Mouse (Mus musculus) ES-E14 (cell line): ENCODE data around the gene Ric8b. TPM values are rescaled to one million over a fixed set of nuclear protein-coding genes. Genes with fewer than 3 reads are reported as not detected.

Source experiments
- DNase-seq: peaks from one replicate; pipeline ENCODE4 v3.0.0-alpha.2; 2013; ENCODE audit warnings: low read depth, low spot score
- H3K27ac ChIP-seq: 2 replicates; pipeline ENCODE4 v1.5.1; 2012; ENCODE audit warnings: low read depth, mild to moderate bottlenecking, low read length, moderate library complexity, mixed read lengths; ENCODE audit not compliant: poor library complexity, insufficient read depth, severe bottlenecking
- H3K36me3 ChIP-seq: 2 replicates; pipeline ENCODE4 v1.6.1; 2012; ENCODE audit warnings: mild to moderate bottlenecking, low read length, moderate library complexity, mixed read lengths; ENCODE audit not compliant: control insufficient read depth, poor library complexity, insufficient read depth, severe bottlenecking
- H3K4me1 ChIP-seq, 2 experiments: fragments of 150-350 bp in 1 of 2; sonication (generic) in 1 of 2; 2 replicates each; pipeline ENCODE4 v1.6.1; 2012; ENCODE audit warnings: low read length in 2 of 2, mild to moderate bottlenecking in 1 of 2, mixed read lengths in 1 of 2; ENCODE audit not compliant: control insufficient read depth in 2 of 2, insufficient read depth in 2 of 2, poor library complexity in 1 of 2
- H3K4me3 ChIP-seq, 2 experiments: fragments of 150-350 bp in 1 of 2; sonication (generic) in 1 of 2; 2 replicates each; pipeline ENCODE4 v1.5.1; 2012; ENCODE audit warnings: low read length in 2 of 2, low read depth in 1 of 2, mild to moderate bottlenecking in 1 of 2, mixed read lengths in 1 of 2; ENCODE audit not compliant: insufficient read depth in 1 of 2, poor library complexity in 1 of 2, severe bottlenecking in 1 of 2
- H3K9ac ChIP-seq: 2 replicates; pipeline ENCODE4 v1.6.1; 2012; ENCODE audit warnings: low read depth, mild to moderate bottlenecking, low read length, mixed read lengths; ENCODE audit not compliant: poor library complexity, insufficient read depth, severe bottlenecking
- H3K9me3 ChIP-seq: fragments of 150-350 bp; sonication (generic); 2 replicates; pipeline ENCODE4 v1.6.1; 2012; ENCODE audit warnings: low read depth, mild to moderate bottlenecking, low read length; ENCODE audit not compliant: control insufficient read depth, insufficient read depth
- CHD2 ChIP-seq: IDR thresholded peaks from 2 replicates; pipeline ENCODE4 v1.6.1; 2014; ENCODE audit warnings: mild to moderate bottlenecking, low read depth, low read length, inconsistent platforms
- HCFC1 ChIP-seq: IDR thresholded peaks from 2 replicates; pipeline ENCODE4 v1.6.1; 2012; ENCODE audit warnings: low read length, inconsistent platforms, borderline replicate concordance; ENCODE audit not compliant: insufficient read depth
- MAFK ChIP-seq: IDR thresholded peaks from 2 replicates; pipeline ENCODE4 v1.6.1; 2014; ENCODE audit warnings: mild to moderate bottlenecking, low read depth, low read length, inconsistent platforms; ENCODE audit not compliant: insufficient read depth
- ZC3H11A ChIP-seq: IDR thresholded peaks from 2 replicates; pipeline ENCODE4 v1.6.1; 2012; ENCODE audit warnings: low read depth, mild to moderate bottlenecking, inconsistent platforms, low read length, borderline replicate concordance
- ZNF384 ChIP-seq: IDR thresholded peaks from 2 replicates; pipeline ENCODE4 v1.6.1; 2012; ENCODE audit warnings: low read depth, low read length, inconsistent platforms
- in situ Hi-C, 2 experiments: fragments of 600-800 bp; cut with MboI; formaldehyde crosslinking; loops; one replicate each; pipeline ENCODE4 v1.15.1; 2025; ENCODE audit warnings: low sequenced_read_pairs in 2 of 2, inconsistent platforms in 1 of 2; ENCODE audit not compliant: unreplicated experiment in 2 of 2
- total RNA-seq: library from RNA; depleted of rRNA; stranded (reverse); fragments of 300-350 nt; gene quantifications from 2 replicates; pipeline ENCODE4 v1.2.3, GENCODE M21; 2012

The Ric8b gene
- total RNA-seq, 1 experiment, result 17.2 TPM

GRCm38 (mm10) chr10:84954236-84954635, 36.8 kb downstream of the Ric8b start:
- in situ Hi-C loops, result no loop called here
- Histone ChIP-seq H3K4me1 (0 out of 4 replicates have a peak, but pooled peaks cover 0 to 3% of the 10 kb centered on the region in 2 experiments), H3K9me3 (no peaks in the 10 kb centered on the region)

GRCm38 (mm10) chr10:84956173-84956572, 38.8 kb downstream of the Ric8b start:
- Histone ChIP-seq H3K4me3 (no peak overlapping the region), H3K9me3 (no peaks in the 10 kb centered on the region), H3K4me1 (0 out of 4 replicates have a peak, but pooled peaks cover 0 to 3% of the 10 kb centered on the region in 2 experiments), H3K27ac (no peak overlapping the region), H3K9ac (no peak overlapping the region), H3K36me3 (no peaks in the 10 kb centered on the region)
- DNase-seq, result no peak
- TF ChIP-seq CHD2 (no peak), ZC3H11A (no peak), HCFC1 (no peak), MAFK (no peak), ZNF384 (no peak)
- in situ Hi-C loops, result no loop called here

More at GRCm38 (mm10) chr10:84954236-84954635, 36.8 kb downstream of the Ric8b start:
- TF ChIP-seq ZNF384 (no peak), ZC3H11A (no peak), CHD2 (no peak), MAFK (no peak), HCFC1 (no peak)
- DNase-seq, result no peak
- H3K9ac ChIP-seq, result no peak overlapping the region
- H3K27ac ChIP-seq, result no peak overlapping the region
- H3K4me3 ChIP-seq, result no peak overlapping the region
- H3K36me3 ChIP-seq, result peaks cover 8% of the 10 kb centered on the region; the same call in 1 of the 2 replicates

- no peak for TF ChIP-seq ZC3H11A
- no peak for TF ChIP-seq CHD2
- TF ChIP-seq MAFK, result no peak
- TF ChIP-seq HCFC1, result no peak
- no peak for TF ChIP-seq ZNF384
- in situ Hi-C loops, result no loop called here
- no peaks in the 10 kb centered on the region for H3K36me3 ChIP-seq
Observed at GRCm38 (mm10) chr10:84958597-84958996, 41.2 kb downstream of the Ric8b start.

GRCm38 (mm10) chr10:84960380-84960930, 43.0 kb downstream of the Ric8b start:
- Histone ChIP-seq H3K27ac (no peak overlapping the region), H3K4me3 (no peak overlapping the region), H3K36me3 (no peaks in the 10 kb centered on the region), H3K9me3 (no peaks in the 10 kb centered on the region), H3K9ac (no peak overlapping the region), H3K4me1 (0 out of 4 replicates have a peak, but pooled peaks cover 0 to 3% of the 10 kb centered on the region in 2 experiments)
- in situ Hi-C loops, result no loop called here
- no peak for DNase-seq
- TF ChIP-seq ZNF384 (no peak), MAFK (0 out of 2 replicates have a peak, but pooled peaks have one; percentile 10)

More at GRCm38 (mm10) chr10:84958597-84958996, 41.2 kb downstream of the Ric8b start:
- no peak for DNase-seq
- Histone ChIP-seq H3K9me3 (no peaks in the 10 kb centered on the region), H3K27ac (no peak overlapping the region), H3K4me1 (0 out of 4 replicates have a peak, but pooled peaks cover 0 to 3% of the 10 kb centered on the region in 2 experiments), H3K9ac (no peak overlapping the region), H3K4me3 (no peak overlapping the region)

- H3K4me1 ChIP-seq, result no peaks in the 10 kb centered on the region
- H3K4me3 ChIP-seq, result no peak overlapping the region
- TF ChIP-seq MAFK (no peak), CHD2 (no peak), HCFC1 (no peak), ZC3H11A (no peak)
- H3K9ac ChIP-seq, result no peak overlapping the region
- no peaks in the 10 kb centered on the region; the same call in 1 of the 2 replicates for H3K36me3 ChIP-seq
- no peak for DNase-seq
- in situ Hi-C loops, result no loop called here
- no peaks in the 10 kb centered on the region for H3K9me3 ChIP-seq
- no peak overlapping the region for H3K27ac ChIP-seq
Observed at GRCm38 (mm10) chr10:84963126-84963525, 45.7 kb downstream of the Ric8b start.
